Comparison of ENCODE assay signal across 9 mouse cellular contexts in the genomic region with DNA sequence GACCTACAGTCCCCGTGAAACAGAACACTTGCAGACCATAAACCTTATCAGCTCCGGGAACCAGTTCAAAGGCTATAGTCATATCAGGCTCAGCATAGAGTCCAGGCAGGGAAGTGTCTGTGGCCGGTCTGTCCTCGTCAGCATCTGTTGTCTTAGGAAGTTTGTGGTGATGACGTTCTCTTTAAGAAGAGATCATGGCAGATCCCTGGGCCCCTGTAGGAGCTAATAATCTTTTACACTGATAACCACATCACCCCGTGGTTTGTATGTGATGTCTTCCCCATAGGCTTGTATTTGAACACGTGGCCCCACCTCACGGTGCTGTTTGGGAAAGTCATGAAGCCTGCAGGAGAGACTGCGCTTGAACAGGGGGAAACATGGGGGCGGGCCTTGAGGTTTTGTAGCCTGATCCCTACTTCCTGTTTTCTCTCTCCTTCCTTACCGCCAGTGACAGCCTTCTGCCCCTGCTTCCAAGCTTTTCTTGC. TPM values are rescaled to one million over a fixed set of nuclear protein-coding genes. Genes with fewer than 3 reads are reported as not detected.
DNase-seq lines count a peak whose midpoint lies in the region; ATAC-seq lines count a peak whose summit lies in the region.
"Had no signal": no experiment of that assay in that cellular context is flagged by ENCODE, and none has a peak within 500 bp of the region (broad histone marks: within the 10 kb centered on the region; RNA-seq: fewer than 3 reads in every experiment).

No protein-coding gene starts in this region.

- peak; percentile 95 for DNase-seq in heart, adult 11 months
- no peak for DNase-seq in heart, adult 8-10 months (ENCODE audit: low spot score)
- no peak for DNase-seq in urinary bladder, postnatal 14 days (ENCODE audit: low spot score)
- DNase-seq in embryo, embryonic 10 days (ENCODE audit: low spot score) = no peak

- H3K4me1 ChIP-seq in hindbrain, embryonic 16.5 days (ENCODE audit: control insufficient read depth, insufficient read depth, low read depth, low read length) = no peaks in the 10 kb centered on the region; the same call in 1 of the 2 replicates

- no peak overlapping the region for H3K27ac ChIP-seq in hindbrain, embryonic 16.5 days (ENCODE audit: low read depth, low read length)

- no peaks in the 10 kb centered on the region for H3K9me3 ChIP-seq in hindbrain, embryonic 16.5 days (ENCODE audit: control insufficient read depth, low read length)

- WGBS in hindbrain, embryonic 16.5 days = 90% methylated on average over 11 of the region's 11 CpGs

- peak; percentile 9 for ATAC-seq in CD4-positive, CD25-positive, alpha-beta regulatory T cell, adult 4 months
- ATAC-seq in inflammation-experienced regulatory T-cells, adult 6 months = peak; percentile 19
- peak; percentile 55 for ATAC-seq in megakaryocyte-erythroid progenitor cell, adult 5-6 weeks (replicated peaks; ENCODE audit: low FRiP score, low TSS enrichment, poor library complexity, severe bottlenecking)
- no peak for ATAC-seq in hindbrain, embryonic 16.5 days

- no peak overlapping the region for H3K4me2 ChIP-seq in hindbrain, embryonic 16.5 days (ENCODE audit: low read length)

- no peaks in the 10 kb centered on the region for H3K27me3 ChIP-seq in hindbrain, embryonic 16.5 days (replicated peaks; ENCODE audit: control insufficient read depth, insufficient read depth, low read length)

- no peaks in the 10 kb centered on the region for H3K36me3 ChIP-seq in hindbrain, embryonic 16.5 days (ENCODE audit: control insufficient read depth, insufficient read depth, low read length)

- H3K4me3 ChIP-seq in hindbrain, embryonic 16.5 days (ENCODE audit: low read length) = no peak overlapping the region
- H3K4me3 ChIP-seq: erythroblast, embryonic 14.5 days had no signal

- no peak overlapping the region for H3K9ac ChIP-seq in hindbrain, embryonic 16.5 days (ENCODE audit: low read depth, low read length)

RNA-seq across cellular contexts. Expression of gene Ccn2, which starts 40.1 kb away (rescaled TPM):
- total RNA-seq in heart, adult 8-10 months (2022) = 100 to 1,000 TPM in 1 of 4 experiments, 10 to 100 TPM in 3; 53.9 to 107 (median 63.8) TPM
- not detected for polyA plus RNA-seq in CD4-positive, CD25-positive, alpha-beta regulatory T cell, adult 4 months (2017; shearing (Covaris generic))
- polyA plus RNA-seq in inflammation-experienced regulatory T-cells, adult 6 months (2017; shearing (Covaris generic)) = not detected
- not detected in 2 replicates for total RNA-seq in megakaryocyte-erythroid progenitor cell, adult 5-6 weeks (2014; fragmentation: Nextera tagmentation)
- not detected in 2 replicates for total RNA-seq in megakaryocyte-erythroid progenitor cell, adult 5-6 weeks (2017)
- polyA plus RNA-seq in hindbrain, embryonic 16.5 days (2015; fragmentation: Nextera tagmentation; extraction: Ambion mirVana) = 3.6 and 5.4 TPM in 2 replicates
- polyA plus RNA-seq: erythroblast, embryonic 14.5 days had no signal
